Mouse (Mus musculus) embryo, embryonic 11 days (tissue): ENCODE data around the gene Art2b.
"Not testable (repeated sequence)": the region's sequence is repeated elsewhere in the genome, so short reads cannot be mapped to it uniquely, and the experiment has no call there.

Experiments used
- DNase-seq: peaks from one replicate; pipeline ENCODE4 v3.0.0-alpha.2; 2015

Gene Art2b

GRCm38 (mm10) chr7:101585408-101585807, at the start of gene Art2b:
TSS of gene Art2b (minus strand) at chr7:101585600.
- DNase-seq = no peak

- no peak for DNase-seq
These were observed 49.1 kb upstream of the Art2b start for GRCm38 (mm10) chr7:101634513-101634912.

GRCm38 (mm10) chr7:101633629-101634177, 48.3 kb upstream of the Art2b start:
- no peak for DNase-seq

GRCm38 (mm10) chr7:101628481-101628880, 43.1 kb upstream of the Art2b start:
- DNase-seq = no peak

GRCm38 (mm10) chr7:101627166-101627565, 41.8 kb upstream of the Art2b start:
- not testable (repeated sequence) for DNase-seq

DNA sequence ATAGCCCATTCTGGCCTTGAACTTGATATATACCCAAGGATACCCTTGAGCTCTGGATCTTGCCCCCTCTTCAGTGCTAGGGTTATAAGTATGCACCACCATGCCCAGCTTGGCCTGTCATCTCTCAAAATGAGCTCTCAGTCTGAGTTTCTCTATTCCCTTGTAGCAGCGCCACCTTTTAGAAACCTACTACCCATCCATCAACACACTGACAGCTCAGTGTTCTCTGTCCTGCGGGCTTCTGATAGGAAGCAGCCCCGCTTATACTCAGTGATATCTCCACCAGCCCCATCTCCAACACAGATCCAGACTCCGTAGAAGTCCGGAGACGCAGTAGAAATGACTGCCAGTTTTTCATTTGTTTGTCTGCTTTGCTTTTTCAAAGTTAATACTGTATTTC, 38.9 kb upstream of the Art2b start:
- no peak for DNase-seq

- not testable (repeated sequence) for DNase-seq
These were observed 36.5 kb upstream of the Art2b start for GRCm38 (mm10) chr7:101621861-101622260.

DNA sequence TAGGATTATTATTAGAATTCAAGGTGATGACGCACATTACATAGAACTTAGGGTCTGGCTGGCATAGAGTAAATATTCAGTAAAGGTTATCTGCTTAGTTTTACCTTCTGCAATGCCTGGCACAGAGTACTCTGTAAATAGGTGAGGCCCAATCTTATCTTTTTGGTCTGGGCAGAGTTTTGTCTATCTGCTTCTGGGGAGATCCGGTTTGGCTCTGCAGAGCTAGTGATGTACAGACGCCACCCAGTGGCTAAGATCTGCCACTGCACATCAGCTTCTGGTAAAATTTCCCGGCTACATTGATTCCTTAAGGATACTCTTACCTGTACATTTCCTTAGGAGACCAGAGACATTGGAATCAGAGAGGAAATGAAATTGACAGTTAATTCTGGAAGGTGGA, 35.0 kb upstream of the Art2b start:
- DNase-seq = peak; percentile 70

GRCm38 (mm10) chr7:101618273-101618672, 32.9 kb upstream of the Art2b start:
- no peak for DNase-seq

DNA sequence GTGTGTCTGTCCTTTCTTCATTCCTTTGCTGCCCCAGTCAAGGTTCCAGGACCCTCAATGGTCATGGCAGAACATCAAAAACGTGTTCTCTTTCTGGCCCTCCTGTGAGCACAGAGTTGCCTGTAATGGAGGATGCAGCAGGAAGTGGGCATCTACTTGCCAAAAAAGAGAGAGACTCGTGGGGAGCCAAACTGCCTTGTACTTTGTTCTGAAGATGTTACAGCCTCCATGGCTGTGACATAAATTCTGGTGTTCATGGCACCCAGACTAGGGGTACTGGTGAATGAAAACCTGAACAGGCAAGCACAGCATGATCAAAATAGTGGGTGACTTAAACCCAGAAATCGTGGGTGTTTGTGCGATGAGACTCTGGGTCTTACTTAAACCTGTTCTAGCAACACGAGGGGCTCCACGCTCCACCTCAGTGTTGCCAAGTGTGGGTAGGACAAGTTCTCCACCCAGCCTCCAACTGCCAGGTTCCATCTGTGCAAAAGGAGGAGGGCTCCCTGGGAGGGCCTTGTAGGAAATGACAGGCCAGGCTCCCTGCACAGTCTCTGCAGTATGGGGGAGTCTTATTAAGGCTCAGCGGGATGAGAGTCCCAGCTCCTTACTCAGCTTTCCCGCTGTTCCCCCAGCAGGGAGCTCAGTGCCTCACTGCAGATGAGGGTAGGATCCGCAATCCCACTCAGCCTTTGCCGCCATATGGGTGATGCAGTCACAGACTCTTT, 32.2 kb upstream of the Art2b start:
- no peak for DNase-seq

GRCm38 (mm10) chr7:101616136-101616835, 30.9 kb upstream of the Art2b start:
- DNase-seq = no peak

DNA sequence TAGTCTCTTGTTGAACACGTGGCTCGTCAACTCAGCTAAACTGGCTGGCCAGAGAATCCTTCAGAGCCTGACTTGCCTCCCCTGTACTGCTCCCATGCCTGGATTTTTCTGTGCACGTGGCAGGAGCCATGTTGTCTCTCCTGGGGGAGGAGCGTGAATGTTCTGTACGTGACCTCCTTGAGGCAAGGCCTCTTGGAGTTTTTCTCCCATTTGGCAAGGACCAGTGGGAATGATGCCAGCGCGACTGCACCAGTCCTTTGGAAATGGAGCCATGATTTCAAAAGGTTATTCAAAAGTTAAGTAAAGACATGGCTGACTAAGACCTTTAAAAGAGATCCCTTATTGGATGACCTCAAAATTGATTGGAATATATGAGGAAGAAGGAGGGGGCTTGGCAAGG, 30.0 kb upstream of the Art2b start:
- no peak for DNase-seq

GRCm38 (mm10) chr7:101612786-101613527, 27.6 kb upstream of the Art2b start:
- DNase-seq = not testable (repeated sequence)

- DNase-seq = no peak
These were observed 22.4 kb upstream of the Art2b start for GRCm38 (mm10) chr7:101607845-101608244.

DNA sequence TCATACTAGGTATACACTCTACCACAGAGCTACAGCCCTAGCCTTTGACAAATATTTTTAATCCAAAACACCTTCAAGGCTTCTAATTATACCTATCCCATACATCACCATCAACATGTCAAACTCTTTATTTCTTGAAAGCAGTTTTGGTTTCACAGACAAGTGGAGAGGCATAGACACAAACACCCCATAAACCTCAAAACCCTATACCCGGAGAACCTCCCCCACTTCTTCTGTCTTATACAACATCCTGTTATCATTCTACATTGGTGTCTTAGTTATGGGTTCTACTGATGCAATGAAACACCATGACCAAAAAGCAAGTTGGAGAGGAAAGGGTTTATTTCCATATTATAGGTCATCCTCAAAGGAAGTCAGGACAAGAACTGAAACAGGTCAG, 15.0 kb upstream of the Art2b start:
- DNase-seq = no peak

DNA sequence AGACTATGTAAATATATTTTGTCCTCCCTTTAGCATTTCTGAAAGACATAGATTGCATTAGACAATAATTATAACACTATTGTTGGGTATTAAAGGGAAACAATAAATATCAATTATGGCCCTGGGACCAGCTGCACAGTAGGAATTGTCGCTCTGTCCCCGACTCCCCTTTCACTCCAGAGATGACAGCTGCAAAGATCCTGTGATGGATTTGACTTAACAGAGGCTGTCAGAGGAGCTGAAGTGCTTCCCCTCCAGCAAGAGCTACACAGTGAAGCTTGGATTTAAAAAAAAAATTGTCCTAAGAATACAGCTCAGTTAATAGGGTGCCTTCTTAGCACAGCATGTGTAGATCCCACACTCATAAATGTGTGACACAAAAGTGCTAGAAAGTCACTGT, 13.1 kb upstream of the Art2b start:
- DNase-seq = no peak

DNA sequence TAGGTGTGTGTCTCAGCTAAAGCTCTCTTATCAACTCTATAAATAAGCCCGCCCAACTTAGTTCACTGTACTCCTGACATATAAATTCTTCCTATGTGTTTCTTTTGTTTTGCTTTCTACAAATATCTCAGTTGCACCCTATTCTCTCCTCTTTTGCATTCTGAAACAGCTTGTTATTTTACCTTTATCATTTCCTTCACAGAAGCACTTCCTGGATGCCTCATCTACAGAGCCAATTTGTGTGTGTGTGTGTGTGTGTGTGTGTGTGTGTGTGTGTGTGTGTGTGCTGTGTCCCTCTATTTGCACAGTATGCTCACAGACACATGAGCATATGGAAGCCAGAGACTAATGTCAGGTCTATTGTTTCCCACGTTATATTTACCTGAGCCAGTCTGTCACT, 9.6 kb upstream of the Art2b start:
- DNase-seq = no peak

GRCm38 (mm10) chr7:101584271-101584670, 1.1 kb downstream of the Art2b start:
- DNase-seq = not testable (repeated sequence)

DNA sequence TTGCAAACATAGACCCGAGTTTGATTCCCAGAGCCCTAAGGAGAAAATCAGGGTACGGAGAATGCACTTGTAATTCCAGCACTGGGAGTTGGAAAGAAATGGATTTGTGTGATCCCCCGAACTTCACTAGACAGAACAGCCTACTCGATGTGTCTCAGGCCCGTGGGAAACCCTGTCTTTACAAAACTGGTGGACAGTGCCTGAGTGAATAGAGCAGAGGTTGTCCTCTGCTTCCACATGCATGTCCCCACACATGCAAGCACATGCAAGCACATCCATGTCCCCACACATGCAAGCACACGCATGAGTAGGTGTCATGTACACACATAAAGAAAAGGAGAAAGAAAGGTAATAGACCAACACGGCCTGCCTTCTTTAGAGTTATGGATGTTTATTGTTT, 3.4 kb downstream of the Art2b start:
- no peak for DNase-seq

DNA sequence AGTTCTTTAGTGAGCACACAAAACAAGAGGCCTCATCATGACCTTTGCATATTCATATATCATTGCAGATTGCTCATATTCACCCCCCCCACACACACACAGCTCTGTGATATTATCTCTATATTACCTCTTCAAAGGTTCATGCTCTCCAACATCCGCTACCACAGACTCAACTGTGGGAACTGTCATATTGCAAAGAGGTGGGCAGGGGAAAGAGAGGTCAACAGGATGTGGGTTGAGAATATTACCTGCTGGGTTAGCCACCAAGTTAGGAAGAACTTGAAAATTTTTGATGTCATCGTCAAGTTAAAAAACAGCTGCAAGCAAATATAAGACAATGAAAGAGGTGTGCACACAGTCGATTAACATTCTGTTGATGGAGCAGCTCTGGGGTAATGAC, 4.5 kb downstream of the Art2b start:
- DNase-seq = not testable (repeated sequence)

- DNase-seq = no peak
These were observed 11.0 kb downstream of the Art2b start for GRCm38 (mm10) chr7:101574413-101574812.

DNA sequence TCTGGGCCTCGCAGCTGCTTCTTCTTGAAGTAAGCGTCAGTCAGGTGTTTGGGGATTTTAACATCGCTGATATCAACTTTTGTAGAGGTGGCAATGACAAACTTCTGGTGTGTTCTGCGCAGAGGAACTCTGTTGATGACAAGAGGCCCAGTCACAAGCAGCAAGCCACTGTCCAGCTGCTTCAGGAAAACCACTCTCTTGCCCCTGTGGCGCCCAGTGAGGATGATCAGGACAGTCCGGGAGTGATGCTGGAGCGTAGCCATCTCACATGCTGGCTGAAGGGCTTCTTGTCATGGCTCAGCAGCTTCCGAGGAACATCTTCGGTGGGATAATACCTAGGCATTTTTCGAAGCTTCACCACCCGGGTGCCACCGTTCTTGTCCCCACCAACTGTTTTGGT, 11.8 kb downstream of the Art2b start:
- DNase-seq = not testable (repeated sequence)

DNA sequence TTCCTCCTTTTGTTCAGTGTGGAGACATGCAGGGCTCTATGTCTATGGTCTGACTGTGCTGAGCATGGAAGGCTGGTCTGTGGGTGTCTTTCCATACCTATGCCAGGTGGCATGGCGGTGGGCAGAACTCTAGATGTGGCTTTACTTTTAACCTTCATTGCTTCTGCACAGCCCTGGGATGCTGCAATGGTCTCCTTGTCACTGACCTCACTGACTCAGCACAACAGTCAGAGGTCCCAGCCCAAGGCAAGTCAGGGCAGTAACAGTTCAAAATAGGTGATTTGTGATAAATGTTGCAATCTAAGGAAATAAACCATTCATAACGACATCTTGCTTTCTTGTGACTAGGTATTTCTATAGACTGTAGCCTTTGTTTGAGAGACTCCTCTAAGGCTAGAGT, 21.3 kb downstream of the Art2b start:
- no peak for DNase-seq
